Mouse (Mus musculus) left cerebral cortex, postnatal 25 days (tissue): ENCODE measurements around the gene 2900026A02Rik. TPM values are rescaled to one million over a fixed set of nuclear protein-coding genes. Genes with fewer than 3 reads are reported as not detected.

Experiments
- DNase-seq, 2 experiments: peaks; one replicate each; pipeline ENCODE4 v3.0.0; 2022; ENCODE audit warnings: low spot score in 2 of 2, mixed read lengths in 1 of 2
- intact Hi-C: fragments of 180-260 bp; cut with DNase I; formaldehyde crosslinking; loops from one replicate; pipeline ENCODE4 v1.15.1; 2025
- total RNA-seq, 2 experiments: library from RNA; stranded (reverse); gene quantifications; 2 replicates each; pipeline ENCODE4 v1.2.3; 2021

The 2900026A02Rik gene
- total RNA-seq, 2 experiments from 2014 or later: 39.0 to 44.7 TPM

GRCm38 (mm10) chr5:113085931-113086330, 135.1 kb downstream of the 2900026A02Rik start:
- intact Hi-C loops: no loop called here

DNA sequence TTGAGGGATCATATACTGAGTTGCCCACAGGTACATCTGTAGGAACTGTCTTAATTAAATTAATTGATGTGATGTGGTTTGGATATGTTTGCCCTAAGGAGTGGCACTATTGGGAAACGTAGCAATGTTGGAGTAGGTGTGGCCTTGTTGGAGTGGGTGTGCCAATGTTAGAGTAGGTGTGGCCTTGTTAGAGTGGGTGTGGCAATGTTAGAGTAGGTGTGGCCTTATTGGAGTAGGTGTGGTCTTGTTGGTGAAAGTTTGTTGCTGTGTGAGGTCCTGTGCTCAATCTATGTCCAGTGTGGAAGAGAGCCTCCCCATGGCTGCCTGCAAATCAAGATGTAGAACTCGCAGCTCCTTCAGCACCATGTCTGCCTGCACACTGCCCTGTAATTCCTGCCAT, 136.7 kb downstream of the 2900026A02Rik start:
- DNase-seq: no peak
- intact Hi-C loops: no loop called here

More at GRCm38 (mm10) chr5:113085931-113086330, 135.1 kb downstream of the 2900026A02Rik start:
- DNase-seq: no peak

DNA sequence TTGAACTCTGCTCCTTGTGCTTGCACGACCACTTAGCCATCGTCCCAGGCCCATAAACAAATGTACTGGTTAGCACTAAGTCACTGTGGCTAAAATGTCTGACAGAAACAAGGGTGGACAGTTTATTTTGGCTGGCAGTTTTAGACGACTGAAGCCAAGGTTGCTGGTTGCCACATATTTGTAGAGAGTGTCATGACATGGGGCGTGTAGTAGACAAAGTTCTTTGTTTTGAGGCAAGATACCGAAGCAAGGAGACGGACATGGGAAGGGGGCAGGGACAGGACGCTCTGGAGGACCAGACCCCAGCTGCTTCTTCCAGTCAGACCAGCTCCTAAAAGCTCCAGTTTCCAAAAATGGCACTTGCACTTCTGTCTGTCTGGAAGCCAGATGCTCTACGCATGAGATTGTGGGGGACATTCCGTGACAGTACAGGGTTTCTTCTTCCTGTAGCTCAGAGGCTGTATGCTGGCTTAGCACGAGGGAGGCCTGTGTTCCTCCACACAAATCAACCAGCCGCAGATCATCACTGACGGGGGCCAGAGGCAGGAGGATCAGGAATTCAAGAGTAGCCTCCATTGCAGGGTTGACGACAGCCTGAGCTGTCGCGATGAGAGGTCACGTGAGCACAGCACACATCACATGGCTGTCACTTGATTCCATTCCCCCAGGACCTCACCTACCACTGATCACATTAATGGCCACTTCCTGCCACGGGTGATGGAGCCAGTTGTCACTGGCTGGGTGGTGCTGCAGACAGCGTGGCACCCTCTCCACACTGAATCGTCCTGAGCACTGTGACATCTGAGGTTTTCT, 138.5 kb downstream of the 2900026A02Rik start:
- peak in 1 of 2 experiments; percentile 67 for DNase-seq
- intact Hi-C loops: no loop called here

GRCm38 (mm10) chr5:113081439-113081838, 139.6 kb downstream of the 2900026A02Rik start, which contains the start of gene Crybb3:
Gene Crybb3, minus strand, starts transcription at chr5:113081584.
- intact Hi-C loops: no loop called here
- DNase-seq: no peak

DNA sequence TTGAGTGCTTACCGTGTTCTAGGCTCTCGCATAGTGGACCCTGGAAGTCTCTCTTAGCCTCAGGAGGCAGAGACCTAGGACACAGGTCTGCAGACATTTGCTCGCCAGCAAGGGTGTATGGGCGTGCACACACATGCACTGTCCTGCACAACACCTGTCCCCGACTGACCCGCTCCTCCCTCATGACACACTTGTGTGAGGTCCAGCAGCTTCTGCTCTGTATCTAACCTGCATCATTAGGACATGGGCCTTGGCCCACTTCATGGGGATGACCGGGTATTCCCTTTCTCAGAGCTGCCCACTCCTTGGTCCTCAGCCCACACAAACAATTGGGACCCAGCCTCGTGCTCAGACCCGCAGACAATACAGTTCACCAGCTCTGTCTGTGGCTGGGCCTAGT, 140.0 kb downstream of the 2900026A02Rik start:
- intact Hi-C loops: no loop called here
- no peak for DNase-seq

GRCm38 (mm10) chr5:113079783-113080182, 141.3 kb downstream of the 2900026A02Rik start:
- peak in 1 of 2 experiments; percentile 42 for DNase-seq
- intact Hi-C loops: no loop called here

DNA sequence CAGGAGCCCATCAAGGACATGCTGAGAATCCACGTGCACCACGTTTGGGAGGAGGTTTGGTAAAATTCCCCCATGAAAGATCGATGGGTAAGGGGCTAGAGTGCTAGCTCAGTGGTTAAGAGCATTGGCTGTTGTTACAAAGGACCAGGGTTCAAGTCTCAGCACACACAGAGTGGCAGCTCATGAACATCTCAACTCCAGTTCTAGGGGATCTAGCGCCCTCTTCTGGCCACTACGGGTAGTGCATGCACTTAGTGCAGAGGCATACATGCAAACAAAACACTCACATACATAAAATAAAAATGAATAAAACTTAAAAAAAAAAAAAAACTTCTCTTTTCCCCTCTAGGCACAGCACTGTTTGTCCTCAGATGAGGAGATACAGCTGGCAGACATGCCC, 142.3 kb downstream of the 2900026A02Rik start:
- no peak for DNase-seq
- intact Hi-C loops: no loop called here

GRCm38 (mm10) chr5:113070017-113070416, 151.0 kb downstream of the 2900026A02Rik start, which contains the start of gene Crybb2:
Gene Crybb2, minus strand, starts transcription at chr5:113070117.
- intact Hi-C loops: no loop called here
- DNase-seq: no peak

- intact Hi-C loops: loop anchor here (1.0 to 10.0 kb wide), 3 partner anchors 183 to 620 kb away; no protein-coding TSS in a partner anchor
- peak; percentile 80 to 86 for DNase-seq
Observed at GRCm38 (mm10) chr5:113054308-113054707, 166.7 kb downstream of the 2900026A02Rik start.

GRCm38 (mm10) chr5:113050581-113051185, 170.4 kb downstream of the 2900026A02Rik start:
- no peak for DNase-seq
- intact Hi-C loops: loop anchor here (10.0 kb wide), 2 partner anchors 586 to 616 kb away; no protein-coding TSS in a partner anchor

- intact Hi-C loops: loop anchor here (10.0 kb wide), 2 partner anchors 585 to 615 kb away; no protein-coding TSS in a partner anchor
- DNase-seq: no peak
Observed at GRCm38 (mm10) chr5:113049876-113050275, 171.2 kb downstream of the 2900026A02Rik start.

DNA sequence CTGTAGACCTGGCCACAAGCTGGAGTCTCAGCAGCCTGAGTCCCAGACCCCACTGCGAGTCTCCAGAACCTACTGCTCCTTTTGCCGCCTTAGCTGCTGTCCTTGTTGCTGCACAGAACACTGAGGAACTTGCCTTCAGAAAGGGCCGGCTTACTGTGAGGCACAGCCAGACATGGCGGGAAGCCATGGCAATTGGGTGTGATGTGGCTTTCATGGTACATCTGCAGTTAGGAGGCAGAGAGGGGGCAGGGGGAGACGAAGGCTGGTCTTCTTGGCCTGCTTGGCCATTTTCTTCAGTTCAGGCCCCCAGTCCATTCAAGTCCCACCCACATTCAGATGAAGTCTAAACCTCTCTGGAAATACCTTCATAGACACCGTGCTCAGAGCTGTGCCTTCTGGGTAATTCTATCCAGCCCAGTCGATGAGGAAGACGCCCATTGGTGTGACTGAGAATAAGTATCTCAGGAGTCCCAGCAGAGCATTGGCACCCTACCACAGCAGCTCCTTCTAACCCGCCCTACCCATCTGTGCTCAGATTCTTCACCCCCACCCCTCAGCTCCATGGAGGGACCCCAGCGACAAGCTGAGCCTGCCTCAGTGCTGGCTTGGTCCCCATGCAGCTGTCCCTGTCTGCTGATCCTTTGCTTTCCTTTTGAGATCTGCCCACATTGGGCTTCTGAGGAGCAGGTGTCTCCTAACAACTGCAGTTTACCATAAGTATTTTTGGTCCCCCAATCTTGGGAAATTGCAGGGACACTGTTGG, 175.3 kb downstream of the 2900026A02Rik start:
- intact Hi-C loops: no loop called here
- DNase-seq: peak; percentile 46 to 78

GRCm38 (mm10) chr5:113043531-113043930, 177.5 kb downstream of the 2900026A02Rik start:
- intact Hi-C loops: no loop called here
- DNase-seq: peak in 1 of 2 experiments; percentile 69

- DNase-seq: peak; percentile 55 to 79
- intact Hi-C loops: loop anchor here (2.0 kb wide), 1 partner anchor 27 kb away; the partner anchor contains the start of gene Grk3
Observed at GRCm38 (mm10) chr5:113041567-113042071, 179.4 kb downstream of the 2900026A02Rik start.

DNA sequence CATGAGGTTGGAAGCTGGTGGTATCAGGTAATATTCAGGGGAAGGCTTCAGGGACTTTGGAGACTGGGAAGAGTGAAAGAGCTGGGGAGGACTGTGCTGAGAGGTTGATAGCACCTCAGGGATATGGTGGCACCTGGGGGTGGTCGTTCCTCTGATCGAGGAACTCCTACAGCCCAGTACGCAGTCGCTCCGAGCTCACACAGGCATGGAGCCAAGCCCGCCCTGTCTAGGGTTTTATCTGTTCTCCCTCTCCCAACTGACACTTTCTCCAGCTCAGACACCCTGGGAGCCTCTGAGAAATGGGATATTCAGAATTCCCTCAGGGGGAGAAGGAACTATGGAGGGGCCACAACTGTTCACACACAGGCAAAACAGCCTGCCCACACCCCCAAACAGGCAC, 180.3 kb downstream of the 2900026A02Rik start:
- intact Hi-C loops: loop anchor here (2.0 kb wide), 1 partner anchor 26 kb away; the partner anchor contains the start of gene Grk3
- DNase-seq: peak in 1 of 2 experiments; percentile 58

DNA sequence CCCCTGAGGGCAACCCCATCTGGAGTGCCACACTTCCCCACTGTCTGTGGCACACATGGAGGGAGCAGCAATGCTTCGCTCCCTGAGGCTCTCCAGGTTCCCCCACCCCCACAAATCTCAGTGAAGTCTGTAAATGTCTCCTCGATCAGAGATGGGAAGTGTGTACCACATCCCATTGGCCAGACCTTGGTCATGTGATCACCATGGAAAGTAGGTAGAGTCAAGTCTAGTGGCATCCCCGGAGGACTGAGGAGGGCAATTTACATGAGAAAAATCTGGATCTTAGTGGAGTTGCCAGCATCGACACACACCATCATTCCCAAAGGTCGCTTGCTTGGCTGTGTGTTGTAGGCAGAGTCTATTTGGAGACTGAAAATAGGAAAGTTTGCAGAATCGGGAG, 182.4 kb downstream of the 2900026A02Rik start:
- intact Hi-C loops: no loop called here
- DNase-seq: peak in 1 of 2 experiments; percentile 48
